In genomic region chr2:164733259-164733658, GRCm38 (mm10) we compare ENCODE assay signal across 22 mouse cellular contexts. TPM values are rescaled to one million over a fixed set of nuclear protein-coding genes. Genes with fewer than 3 reads are reported as not detected.
"Had no signal": no experiment of that assay in that cellular context is flagged by ENCODE, and none has a peak within 500 bp of the region (broad histone marks: within the 10 kb centered on the region; RNA-seq: fewer than 3 reads in every experiment).

No protein-coding gene starts in this region.

- DNase-seq: liver; liver, embryonic 13.5 days; liver, postnatal 0 days; lung, postnatal 10 days; right cerebral cortex, postnatal 14 days; thymus, adult 2 months; thymus, postnatal 25 days; thymus, postnatal 4 days had no signal

- H3K4me3 ChIP-seq: liver, embryonic 13.5 days; liver, embryonic 15.5 days; megakaryocyte, embryonic 14.5 days; midbrain, embryonic 13.5 days; midbrain, embryonic 15.5 days; neural tube, embryonic 12.5 days had no signal

- H3K36me3 ChIP-seq: liver, embryonic 13.5 days; liver, embryonic 15.5 days; midbrain, embryonic 13.5 days; midbrain, embryonic 15.5 days; neural tube, embryonic 12.5 days had no signal

- H3K9me3 ChIP-seq: liver, embryonic 13.5 days; liver, embryonic 15.5 days; megakaryocyte, embryonic 14.5 days; midbrain, embryonic 13.5 days; midbrain, embryonic 15.5 days; neural tube, embryonic 12.5 days had no signal

- H3K9ac ChIP-seq: liver, embryonic 13.5 days; liver, embryonic 15.5 days; liver, postnatal 0 days; midbrain, embryonic 13.5 days; midbrain, embryonic 15.5 days; neural tube, embryonic 12.5 days had no signal

- H3K27ac ChIP-seq: liver, embryonic 13.5 days; liver, embryonic 15.5 days; macrophage; midbrain, embryonic 13.5 days; midbrain, embryonic 15.5 days; neural tube, embryonic 12.5 days had no signal

- H3K4me2 ChIP-seq: liver, embryonic 11.5 days; liver, embryonic 13.5 days; liver, embryonic 15.5 days; midbrain, embryonic 11.5 days; midbrain, embryonic 13.5 days; midbrain, embryonic 15.5 days; neural tube, embryonic 12.5 days had no signal

- H3K4me1 ChIP-seq: liver, embryonic 13.5 days; megakaryocyte, embryonic 14.5 days; midbrain, embryonic 13.5 days; midbrain, embryonic 15.5 days; neural tube, embryonic 12.5 days had no signal

- H3K27me3 ChIP-seq: midbrain, embryonic 13.5 days; midbrain, embryonic 15.5 days; neural tube, embryonic 12.5 days had no signal

- ATAC-seq: liver, postnatal 0 days; midbrain, embryonic 13.5 days; midbrain, embryonic 15.5 days had no signal

RNA-seq across cellular contexts. Expression of gene Wfdc3, which starts 12.5 kb away (rescaled TPM):
- polyA plus RNA-seq: macrophage had no signal

RNA-seq across cellular contexts. Expression of gene Spint5, which starts 18.2 kb away (rescaled TPM):
- polyA plus RNA-seq: liver, embryonic 11.5 days; liver, embryonic 13.5 days; liver, embryonic 15.5 days; liver, postnatal 0 days; macrophage; midbrain, embryonic 11.5 days; midbrain, embryonic 13.5 days; midbrain, embryonic 15.5 days; midbrain, postnatal 0 days; neural tube, embryonic 12.5 days; neural tube, embryonic 14.5 days; spleen, adult 2 months; stomach, embryonic 16.5 days; thymus, adult 2 months; urinary bladder, adult 2 months had no signal

RNA-seq across cellular contexts. Expression of gene Spint4, which starts 35.0 kb away (rescaled TPM):
- polyA plus RNA-seq: liver, embryonic 11.5 days; liver, embryonic 13.5 days; liver, embryonic 15.5 days; liver, postnatal 0 days; macrophage; midbrain, embryonic 11.5 days; midbrain, embryonic 13.5 days; midbrain, embryonic 15.5 days; midbrain, postnatal 0 days; neural tube, embryonic 12.5 days; neural tube, embryonic 14.5 days; spleen, adult 2 months; stomach, embryonic 16.5 days; testis, adult 2 months; thymus, adult 2 months; urinary bladder, adult 2 months had no signal
